Mouse (Mus musculus) 3134 (cell line): ENCODE measurements at regions not wholly inside any gene's neighbourhood (a gene's known extent, or its start where the extent isn't known, plus 50 kb on each side); places are given as distances from the start of the nearest gene placed in this dataset.
A peak's percentile ranks its signal among the peaks of the same experiment; 100 is the strongest.

Experiments used
- DNase-seq: peaks from one replicate; pipeline ENCODE4 v3.0.0-alpha.2; 2011; ENCODE audit warnings: low spot score; ENCODE audit not compliant: insufficient read length; ENCODE audit errors: extremely low read depth

- no peak for DNase-seq
Measured at GRCm38 (mm10) chr4:64432097-64432496, 385.3 kb upstream of the Tnc start.

GRCm38 (mm10) chr4:64437744-64438594, 391.2 kb upstream of the Tnc start:
- no peak for DNase-seq

GRCm38 (mm10) chr4:64451442-64451841, 404.6 kb upstream of the Tnc start:
- no peak for DNase-seq

DNA sequence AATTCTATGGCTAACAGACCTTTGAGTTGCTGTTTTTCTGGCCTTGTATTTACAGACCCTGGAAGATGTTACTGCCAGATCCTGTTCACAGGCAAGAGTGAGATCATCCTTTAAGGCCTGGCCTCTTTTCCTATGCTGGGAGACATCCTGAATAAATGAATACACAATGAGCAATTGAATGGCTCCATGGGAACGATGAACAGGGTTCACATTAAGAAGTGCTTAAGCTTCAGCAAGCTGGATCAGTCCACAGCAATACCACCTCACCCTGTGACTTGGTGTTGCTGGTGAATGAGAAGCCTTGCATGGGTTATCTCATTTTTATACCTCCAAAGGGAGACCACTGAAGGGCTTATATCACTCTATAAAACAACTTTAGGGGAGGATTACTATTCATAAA, 405.1 kb upstream of the Tnc start:
- no peak for DNase-seq

- DNase-seq, result no peak
Measured at GRCm38 (mm10) chr4:64492260-64492962, 445.6 kb upstream of the Tnc start.

- peak; percentile 62 for DNase-seq
Measured at GRCm38 (mm10) chr4:64497759-64498158, 450.9 kb upstream of the Tnc start.

DNA sequence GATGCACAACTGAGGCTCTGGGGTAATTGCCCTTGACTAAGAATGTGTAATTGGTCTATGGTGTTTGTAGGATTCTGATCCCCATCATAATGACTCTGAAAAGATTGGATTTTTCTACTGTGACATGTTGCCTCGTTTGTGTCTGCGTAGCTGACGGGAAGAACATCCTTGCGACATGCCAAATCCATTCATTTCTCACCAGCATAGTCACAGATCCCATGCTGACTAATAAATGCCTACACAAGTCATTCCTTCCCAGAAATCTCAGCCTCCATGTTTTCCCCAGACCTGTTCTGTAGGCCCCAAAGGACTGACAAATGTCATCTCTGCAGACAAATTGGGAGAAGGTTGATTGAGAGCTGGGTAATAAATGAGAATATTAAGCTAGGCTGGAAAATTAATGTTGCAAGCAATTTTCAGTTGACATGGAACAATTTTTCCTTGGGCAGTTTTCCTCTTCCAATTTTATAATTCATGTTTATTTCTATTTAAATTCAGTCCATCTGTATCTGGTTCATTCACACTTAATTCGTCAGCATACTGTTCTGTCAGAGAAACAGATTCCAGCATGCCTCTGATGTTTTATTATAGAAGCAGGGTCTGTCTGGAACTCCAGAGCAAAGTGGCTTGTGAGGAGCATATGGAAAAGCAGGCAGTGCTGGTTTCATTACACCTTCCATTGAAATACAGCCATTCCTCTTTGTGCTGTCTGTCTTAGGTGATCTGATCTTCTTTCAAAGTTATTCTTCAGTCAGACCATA, 454.0 kb upstream of the Tnc start:
- DNase-seq, result no peak

GRCm38 (mm10) chr4:64521883-64522282, 475.1 kb upstream of the Tnc start:
- DNase-seq, result no peak

- peak; percentile 31 for DNase-seq
Measured at GRCm38 (mm10) chr4:64527724-64528332, 481.0 kb upstream of the Tnc start.

- no peak for DNase-seq
Measured at GRCm38 (mm10) chr4:64530585-64530984, 483.8 kb upstream of the Tnc start.

DNA sequence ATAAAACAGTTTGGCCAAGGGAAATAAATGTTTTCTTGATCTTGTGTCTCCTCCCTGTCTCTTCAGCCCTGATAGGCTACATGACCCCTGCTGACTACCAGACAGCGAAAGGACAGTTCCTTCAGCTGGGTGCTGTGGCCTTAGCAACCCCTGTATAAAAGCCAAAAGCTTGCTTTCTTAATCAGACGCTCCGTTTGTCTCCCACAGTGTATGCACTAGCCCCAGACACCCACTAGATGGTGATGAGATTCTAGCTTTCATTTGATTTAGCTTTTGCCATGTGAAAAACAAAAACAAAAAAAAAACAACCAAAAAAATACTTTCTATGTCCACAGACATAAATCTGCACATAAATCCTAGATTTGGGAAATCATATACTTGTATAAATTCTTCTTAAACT, 486.2 kb upstream of the Tnc start:
- DNase-seq, result no peak

DNA sequence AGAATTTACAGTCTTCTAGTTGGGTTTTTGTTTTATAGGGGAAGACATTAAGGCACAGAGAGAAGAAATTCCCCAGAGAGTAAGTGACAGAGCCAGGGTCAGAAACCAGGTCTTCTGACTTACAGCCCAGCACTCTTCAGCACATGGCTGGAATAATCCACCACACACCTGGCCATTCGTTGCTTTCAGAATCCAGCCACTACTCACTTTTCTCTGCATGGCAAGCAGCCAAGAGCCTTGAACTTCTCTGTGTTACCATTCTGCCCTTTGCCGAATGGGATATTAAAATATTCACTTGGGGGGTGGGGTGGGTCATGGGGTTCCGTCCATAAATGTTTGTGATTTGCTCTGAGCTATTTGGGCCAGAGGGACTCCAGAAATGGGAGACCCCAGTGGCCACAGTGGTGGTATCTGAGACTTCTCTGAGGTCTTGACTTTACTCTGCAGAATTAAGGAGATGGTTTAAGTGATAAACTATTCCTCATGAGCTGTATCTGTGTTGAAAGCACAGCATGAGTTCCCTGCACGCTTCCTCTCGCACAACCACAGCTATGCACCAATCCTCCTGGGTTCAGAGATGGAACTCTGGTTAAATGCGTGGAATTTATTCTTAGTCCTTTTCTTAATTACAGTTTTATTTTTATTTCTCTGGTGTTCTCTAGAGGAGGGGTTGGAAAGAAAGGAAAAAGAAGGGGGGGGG, 488.9 kb upstream of the Tnc start:
- DNase-seq, result no peak

DNA sequence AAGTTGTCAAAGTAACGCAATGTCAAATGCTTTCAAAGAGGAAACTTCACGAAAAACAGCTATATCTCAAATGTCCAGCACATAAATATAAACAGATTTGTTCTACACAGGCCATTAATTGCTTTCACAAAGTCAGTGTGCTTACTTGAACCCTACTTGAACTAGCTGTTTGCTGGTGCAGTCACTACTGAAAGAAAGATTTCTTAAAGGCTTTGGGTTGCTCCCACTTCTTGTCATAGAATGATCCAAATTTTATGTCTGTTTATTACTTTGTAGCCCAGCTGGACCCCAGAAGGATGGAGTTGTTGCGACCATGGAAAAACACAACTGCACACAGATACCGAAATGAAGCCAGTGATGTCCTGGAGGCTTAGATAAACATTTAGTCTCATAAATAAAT, 491.2 kb upstream of the Tnc start:
- no peak for DNase-seq

GRCm38 (mm10) chr4:64544576-64545185, 497.9 kb upstream of the Tnc start:
- peak; percentile 59 for DNase-seq

GRCm38 (mm10) chr4:64546386-64546785, 499.6 kb upstream of the Tnc start:
- DNase-seq, result no peak

DNA sequence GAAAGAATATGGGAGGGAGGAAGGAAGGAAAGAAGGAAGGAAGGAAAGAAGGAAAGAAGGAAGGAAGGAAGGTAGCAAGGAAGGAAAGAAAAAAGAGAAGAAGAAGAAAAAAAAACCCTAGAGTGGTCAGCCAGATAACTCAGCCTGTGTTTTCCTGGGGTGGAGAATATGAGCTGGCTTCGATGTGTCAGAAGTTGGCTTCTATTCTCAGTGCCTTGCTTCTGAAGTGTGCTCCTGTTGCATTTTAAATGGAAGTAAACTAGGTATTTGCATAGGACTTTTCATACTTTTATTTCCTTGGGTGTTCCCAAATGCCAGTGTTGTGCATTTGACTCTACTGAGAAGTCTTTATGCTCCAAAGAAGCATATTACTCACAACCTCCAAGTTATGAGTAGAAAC, 515.7 kb upstream of the Tnc start:
- DNase-seq, result no peak

DNA sequence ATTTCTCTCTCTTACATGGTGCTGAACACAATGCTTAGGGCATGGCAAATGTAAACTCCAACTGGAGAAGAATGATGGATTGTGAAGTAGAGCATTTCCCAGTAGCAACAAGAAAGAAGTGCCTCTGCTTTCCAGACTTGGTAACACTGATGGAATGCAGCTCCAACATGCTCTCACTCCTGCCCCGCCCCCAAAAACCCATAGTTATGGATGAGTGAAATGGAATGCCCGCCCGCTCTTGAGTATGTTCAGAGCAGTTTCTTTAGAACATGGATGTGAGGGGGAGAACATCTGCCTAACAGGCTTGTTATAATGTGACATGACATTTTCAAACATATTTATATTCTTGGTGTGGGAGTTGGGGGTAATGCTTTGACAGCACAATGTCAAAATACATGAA, 517.2 kb upstream of the Tnc start:
- DNase-seq, result peak; percentile 14

DNA sequence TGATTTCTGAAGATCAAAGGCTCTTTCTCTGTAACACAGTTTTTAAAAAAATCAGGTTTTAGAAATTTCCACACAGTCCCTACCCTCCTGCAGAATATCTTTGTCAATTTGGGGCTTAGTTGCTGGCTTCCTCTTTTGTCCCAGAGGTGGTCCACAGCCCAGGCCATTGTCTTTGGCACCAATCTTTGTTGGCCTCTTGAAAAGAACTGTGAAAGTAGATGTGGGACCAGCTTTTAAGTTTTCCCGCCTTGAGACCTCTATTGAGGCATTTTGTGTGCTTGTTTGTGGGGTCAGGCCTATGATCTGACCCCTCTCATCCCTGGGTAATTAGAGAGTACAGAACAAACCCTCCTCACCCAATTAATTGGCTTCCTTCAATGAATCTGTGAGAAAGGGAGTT, 523.9 kb upstream of the Tnc start:
- DNase-seq, result no peak

GRCm38 (mm10) chr4:64575901-64576300, 529.1 kb upstream of the Tnc start:
- peak; percentile 53 for DNase-seq

- DNase-seq, result peak; percentile 35
Measured at GRCm38 (mm10) chr4:64595014-64595599, 528.9 kb upstream of the Pappa start.
